Mouse (Mus musculus) hindbrain, embryonic 14.5 days (tissue): ENCODE measurements around the gene Car14. TPM values are rescaled to one million over a fixed set of nuclear protein-coding genes. Genes with fewer than 3 reads are reported as not detected.
"Not testable (repeated sequence)": the region's sequence is repeated elsewhere in the genome, so short reads cannot be mapped to it uniquely, and the experiment has no call there.

Source experiments
- ATAC-seq: fragments of 200-750 bp; cut with Nextera tagmentation; 2 replicates; pipeline ENCODE4 v1.8.0; 2017; ENCODE audit warnings: moderate number of reproducible peaks, mild to moderate bottlenecking, moderate TSS enrichment, moderate library complexity; ENCODE audit not compliant: low FRiP score
- DNase-seq: peaks from one replicate; pipeline ENCODE4 v3.0.0-alpha.2; 2015; ENCODE audit warnings: low spot score
- H3K27ac ChIP-seq: fragments of 300-500 bp; sonication (generic); 2 replicates; pipeline ENCODE4 v1.5.1; 2014; ENCODE audit warnings: mild to moderate bottlenecking, moderate library complexity
- H3K27me3 ChIP-seq: fragments of 300-500 bp; sonication (generic); 2 replicates; pipeline ENCODE4 v1.6.1; 2014; ENCODE audit warnings: mild to moderate bottlenecking, low read length, mixed read lengths; ENCODE audit not compliant: control insufficient read depth, insufficient read depth
- H3K36me3 ChIP-seq: fragments of 300-500 bp; sonication (generic); replicated peaks from 2 replicates; pipeline ENCODE4 v1.6.1; 2014; ENCODE audit not compliant: control insufficient read depth, insufficient read depth
- H3K4me1 ChIP-seq: fragments of 300-500 bp; sonication (generic); replicated peaks from 2 replicates; pipeline ENCODE4 v1.6.1; 2014; ENCODE audit warnings: antibody characterized with exemption, low read length, mixed read lengths; ENCODE audit not compliant: control insufficient read depth, insufficient read depth
- H3K4me2 ChIP-seq: fragments of 300-500 bp; sonication (generic); replicated peaks from 2 replicates; pipeline ENCODE4 v1.6.1; 2014; ENCODE audit warnings: mild to moderate bottlenecking, moderate library complexity
- H3K4me3 ChIP-seq: fragments of 300-500 bp; sonication (generic); replicated peaks from 2 replicates; pipeline ENCODE4 v1.5.1; 2014; ENCODE audit warnings: mild to moderate bottlenecking, low read length
- H3K9ac ChIP-seq: fragments of 300-500 bp; sonication (generic); 2 replicates; pipeline ENCODE4 v1.6.1; 2014
- H3K9me3 ChIP-seq: fragments of 300-500 bp; sonication (generic); 2 replicates; pipeline ENCODE4 v1.6.1; 2016; ENCODE audit warnings: low read length; ENCODE audit not compliant: control insufficient read depth
- WGBS: fragments of 180-500 bp; shearing (Covaris S2); extraction: QIAGEN DNeasy Blood & Tissue Kit; methylation state at CpG from one replicate; pipeline ENCODE4 v1.1.7; 2014; 5-methylcytosine and 5-hydroxymethylcytosine counted together
- polyA plus RNA-seq: library from polyadenylated mRNA; unstranded; fragments of >200 nt; fragmentation: Nextera tagmentation; extraction: Ambion mirVana; gene quantifications from 2 replicates; pipeline ENCODE4 v1.2.1, GENCODE M21; 2014

Gene Car14
- polyA plus RNA-seq, 1 experiment from 2014 or later: 12.1 TPM

DNA sequence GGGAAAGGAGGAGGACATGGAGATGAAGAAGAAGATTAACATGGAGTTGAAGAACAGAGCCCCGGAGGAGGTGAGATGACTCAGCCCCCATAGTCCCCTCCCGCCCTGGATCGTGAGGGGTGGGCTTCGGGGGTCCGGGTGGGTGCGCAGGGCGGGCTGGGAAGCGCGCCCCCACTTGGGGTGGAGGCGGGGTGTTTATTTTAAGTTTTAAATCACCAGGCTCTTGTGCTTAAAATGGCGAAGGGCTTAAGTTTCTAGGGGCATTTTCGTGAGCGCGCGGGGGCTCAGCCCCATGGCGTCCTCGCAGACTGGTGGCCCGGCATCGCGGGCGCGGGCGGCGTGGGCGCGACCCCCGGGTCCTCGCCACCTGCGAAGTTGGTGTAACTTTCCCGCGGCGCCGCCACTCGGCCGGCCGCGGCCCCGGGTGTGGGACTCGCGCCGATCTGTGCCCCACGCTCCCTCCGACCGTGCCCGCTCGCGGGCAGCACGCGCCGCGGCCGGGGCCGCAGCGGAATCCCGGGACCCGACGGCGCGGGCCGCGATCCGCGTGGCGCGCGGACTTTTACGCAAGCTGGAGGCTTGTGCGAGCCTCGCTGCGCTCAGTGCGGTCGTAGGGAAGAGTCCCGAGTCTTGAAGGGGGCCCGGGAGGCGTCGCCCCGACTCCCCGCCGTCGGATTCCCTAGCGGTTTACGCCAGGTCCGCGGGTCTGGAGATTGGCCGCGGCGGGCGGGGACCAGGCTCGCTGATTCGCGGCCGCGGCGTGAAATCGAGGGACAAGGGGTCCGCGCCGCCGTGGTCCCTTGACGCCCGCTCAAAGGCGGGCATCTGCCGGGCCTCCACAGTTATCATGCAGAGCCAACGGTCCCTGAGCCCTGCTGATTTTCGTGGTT is 25.3 kb upstream of the Car14 start:
- Histone ChIP-seq H3K9ac (peak overlapping the region; percentile 63), H3K4me3 (peak overlapping the region; percentile 90), H3K9me3 (no peaks in the 10 kb centered on the region), H3K36me3 (peaks cover 12% of the 10 kb centered on the region), H3K27me3 (no peaks in the 10 kb centered on the region), H3K27ac (peak overlapping the region; percentile 85), H3K4me2 (peak overlapping the region; percentile 73), H3K4me1 (peaks cover 6% of the 10 kb centered on the region)
- ATAC-seq (peak; percentile 1; the same call in 1 of the 2 replicates), DNase-seq (peak; percentile 51)
- under 1% methylated on average over 105 of the region's 105 CpGs for WGBS

DNA sequence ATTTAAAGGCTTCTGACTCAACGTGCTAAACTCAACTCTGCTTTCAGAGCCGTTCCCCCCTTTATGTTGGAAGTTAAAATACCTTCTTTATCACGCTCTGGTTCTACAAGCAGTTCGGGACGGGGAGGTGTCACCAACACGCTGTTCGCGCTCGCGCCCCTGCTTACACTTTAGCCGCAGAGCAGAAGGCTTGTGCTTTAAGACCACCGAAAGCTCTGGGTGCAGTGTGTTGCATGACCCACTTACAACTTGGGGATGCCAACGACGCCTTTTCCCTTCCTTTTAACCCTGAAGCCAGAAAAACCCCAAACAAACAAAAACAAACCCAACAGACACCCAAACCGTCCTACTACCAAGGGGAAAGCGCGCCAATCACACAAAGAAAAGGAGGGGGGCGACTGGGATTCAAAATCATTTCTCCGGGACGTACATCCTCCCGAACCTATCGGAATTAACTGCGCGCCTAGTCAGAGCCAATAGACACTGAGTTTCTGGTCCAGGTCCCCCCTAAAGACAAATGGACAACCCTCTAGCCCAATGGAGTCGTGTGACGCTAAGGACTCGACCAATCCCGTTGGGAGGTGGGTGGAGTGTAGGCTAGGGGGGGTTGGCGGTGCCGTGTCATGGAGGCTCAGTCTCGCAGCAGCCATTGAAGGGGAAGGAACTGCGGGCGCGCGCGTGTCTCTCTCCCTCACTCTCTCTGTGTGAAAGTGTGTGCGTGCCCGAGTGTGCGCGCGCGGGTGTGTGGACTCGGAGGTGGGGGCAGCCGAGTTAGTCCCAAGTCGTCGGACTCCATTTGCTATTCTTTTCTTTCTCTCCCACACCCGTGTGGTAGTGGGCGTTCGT is 24.4 kb upstream of the Car14 start, which contains the start of gene Anp32e:
TSS of gene Anp32e (plus strand) at position 589 of the 846 bp plus-strand sequence.
- Histone ChIP-seq H3K4me1 (peaks cover 6% of the 10 kb centered on the region), H3K9me3 (no peaks in the 10 kb centered on the region), H3K4me3 (peak within 1 kb of the TSS; percentile 90), H3K36me3 (peaks cover 2% of the 10 kb centered on the region), H3K4me2 (peak within 1 kb of the TSS; percentile 73), H3K9ac (peak within 1 kb of the TSS; percentile 63), H3K27ac (peak within 1 kb of the TSS; percentile 85), H3K27me3 (no peaks in the 10 kb centered on the region)
- peak; percentile 100 for ATAC-seq
- peak; percentile 98 for DNase-seq
- WGBS: under 1% methylated on average over 49 of the region's 49 CpGs

DNA sequence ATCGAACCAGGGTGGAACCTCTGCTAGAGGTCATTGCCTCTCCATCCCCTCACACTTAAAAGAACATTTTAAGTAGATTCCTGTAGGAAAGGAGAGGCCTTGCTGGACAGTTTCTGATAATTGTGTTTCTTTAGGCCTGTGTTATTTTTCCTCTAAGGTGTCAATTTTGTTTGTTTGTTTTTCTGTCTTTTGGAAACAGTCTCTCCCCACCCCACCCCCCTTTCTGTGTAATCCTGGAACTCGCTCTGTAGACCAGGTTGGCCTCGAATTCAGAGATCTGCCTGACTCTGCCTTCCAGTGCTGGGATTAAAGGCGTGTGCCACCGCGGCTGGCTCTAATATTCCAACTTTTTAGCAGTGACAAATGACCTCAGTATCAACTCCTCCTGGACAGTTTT is 23.8 kb upstream of the Car14 start:
- Histone ChIP-seq H3K4me1 (peaks cover 6% of the 10 kb centered on the region), H3K27ac (peak overlapping the region; percentile 38; the same call in 1 of the 2 replicates), H3K4me3 (peak overlapping the region; percentile 90), H3K9me3 (no peaks in the 10 kb centered on the region), H3K36me3 (no peaks in the 10 kb centered on the region), H3K4me2 (peak overlapping the region; percentile 68), H3K27me3 (no peaks in the 10 kb centered on the region), H3K9ac (peak overlapping the region; percentile 24; the same call in 1 of the 2 replicates)
- DNase-seq: no peak
- WGBS: 71% methylated on average over 6 of the region's 6 CpGs
- ATAC-seq: no peak

DNA sequence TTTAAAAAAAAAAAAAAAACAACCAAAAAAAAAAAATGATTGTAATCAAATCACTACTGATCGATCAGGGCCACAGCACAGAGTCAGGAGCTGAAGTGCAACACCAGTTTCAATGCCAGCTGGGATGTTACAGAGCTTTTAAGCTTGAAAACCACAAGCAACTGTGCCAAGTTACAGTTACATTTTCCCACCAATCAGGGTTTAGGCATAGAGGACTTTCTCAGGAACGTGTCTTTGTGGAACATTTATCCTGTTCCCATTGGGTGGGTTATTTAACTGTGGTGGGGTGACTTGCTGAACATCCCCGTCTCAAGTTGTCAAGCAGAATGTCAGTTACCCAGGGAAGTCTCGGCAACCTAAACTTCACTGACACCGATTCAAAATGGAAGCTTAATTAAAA is 20.6 kb upstream of the Car14 start:
- Histone ChIP-seq H3K4me2 (no peak overlapping the region), H3K27me3 (no peaks in the 10 kb centered on the region), H3K4me1 (no peaks in the 10 kb centered on the region), H3K9ac (no peak overlapping the region), H3K9me3 (no peaks in the 10 kb centered on the region), H3K36me3 (no peaks in the 10 kb centered on the region), H3K27ac (no peak overlapping the region), H3K4me3 (no peak overlapping the region)
- ATAC-seq (no peak), DNase-seq (no peak)
- WGBS: 90% methylated on average over 5 of the region's 5 CpGs

DNA sequence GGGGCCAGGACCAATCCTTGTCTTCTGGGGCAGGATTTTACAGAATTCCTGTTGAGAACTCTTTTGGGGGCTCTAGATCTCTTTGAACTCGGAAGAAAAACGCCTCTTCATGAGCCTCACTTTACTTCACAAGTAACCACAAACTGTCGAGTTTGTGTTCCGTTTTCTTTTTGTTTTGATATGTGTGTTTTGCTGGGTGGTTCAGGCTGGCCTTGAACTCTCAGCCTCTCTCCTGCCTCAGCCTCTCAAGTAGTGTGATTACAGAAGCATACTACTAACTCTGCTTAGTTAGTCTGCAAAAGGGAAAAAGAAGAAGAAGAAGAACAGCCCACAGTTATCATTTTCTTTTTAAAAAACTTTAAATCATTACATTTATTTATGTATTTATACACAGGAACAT is 19.7 kb upstream of the Car14 start:
- H3K4me1 ChIP-seq: no peaks in the 10 kb centered on the region
- H3K4me3 ChIP-seq: no peak overlapping the region
- H3K4me2 ChIP-seq: no peak overlapping the region
- no peak overlapping the region for H3K27ac ChIP-seq
- no peaks in the 10 kb centered on the region for H3K27me3 ChIP-seq
- H3K36me3 ChIP-seq: no peaks in the 10 kb centered on the region
- ATAC-seq (no peak), DNase-seq (no peak)
- no peak overlapping the region for H3K9ac ChIP-seq
- no peaks in the 10 kb centered on the region for H3K9me3 ChIP-seq
- WGBS: 83% methylated on average over 4 of the region's 4 CpGs

DNA sequence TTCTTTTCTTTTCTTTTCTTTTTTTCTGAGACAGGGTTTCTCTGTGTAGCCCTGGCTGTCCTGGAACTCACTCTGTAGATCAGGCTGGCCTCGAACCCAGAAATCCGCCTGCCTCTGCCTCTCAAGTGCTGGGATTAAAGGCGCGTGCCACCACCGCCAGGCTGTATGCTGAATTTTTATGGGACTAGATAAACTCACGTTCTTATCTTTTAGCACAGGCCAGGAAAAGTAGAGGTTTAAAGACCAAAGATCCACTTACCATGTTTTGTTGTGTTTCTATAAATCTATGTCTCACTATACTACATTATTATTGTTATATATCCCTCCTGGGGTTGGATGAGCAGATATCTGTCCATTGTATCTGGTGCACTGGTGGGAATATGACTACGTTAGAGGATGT is 18.9 kb upstream of the Car14 start:
- H3K27me3 ChIP-seq, ATAC-seq, H3K36me3 ChIP-seq, H3K4me2 ChIP-seq, H3K9me3 ChIP-seq, H3K4me3 ChIP-seq, DNase-seq, H3K9ac ChIP-seq, H3K4me1 ChIP-seq, H3K27ac ChIP-seq: not testable (repeated sequence)
- WGBS: 90% methylated on average over 7 of the region's 7 CpGs

DNA sequence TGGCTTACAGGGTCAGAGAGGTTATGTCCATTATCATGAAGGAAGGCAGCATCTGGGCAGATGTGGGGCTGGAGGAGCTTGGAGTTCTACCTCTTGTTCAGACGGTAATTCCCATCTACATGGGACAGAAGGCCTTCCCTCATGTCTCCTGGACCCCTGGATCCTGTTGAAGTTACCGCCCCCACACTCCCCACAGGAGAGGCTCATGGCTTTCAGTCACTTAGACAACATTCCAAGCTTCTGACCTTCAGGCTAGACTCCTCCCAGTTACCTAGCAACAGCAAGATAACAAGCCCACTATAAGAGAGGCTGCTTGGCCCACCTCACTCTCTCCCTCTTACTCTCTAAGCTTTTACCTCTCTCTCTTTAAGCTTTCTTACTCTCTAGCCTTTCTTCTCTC is 16.0 kb upstream of the Car14 start:
- not testable (repeated sequence) for DNase-seq, H3K4me3 ChIP-seq, H3K9ac ChIP-seq, H3K4me2 ChIP-seq, H3K27ac ChIP-seq, H3K4me1 ChIP-seq, H3K36me3 ChIP-seq, H3K9me3 ChIP-seq, H3K27me3 ChIP-seq, ATAC-seq
- WGBS: 60% methylated on average over 2 of the region's 2 CpGs

DNA sequence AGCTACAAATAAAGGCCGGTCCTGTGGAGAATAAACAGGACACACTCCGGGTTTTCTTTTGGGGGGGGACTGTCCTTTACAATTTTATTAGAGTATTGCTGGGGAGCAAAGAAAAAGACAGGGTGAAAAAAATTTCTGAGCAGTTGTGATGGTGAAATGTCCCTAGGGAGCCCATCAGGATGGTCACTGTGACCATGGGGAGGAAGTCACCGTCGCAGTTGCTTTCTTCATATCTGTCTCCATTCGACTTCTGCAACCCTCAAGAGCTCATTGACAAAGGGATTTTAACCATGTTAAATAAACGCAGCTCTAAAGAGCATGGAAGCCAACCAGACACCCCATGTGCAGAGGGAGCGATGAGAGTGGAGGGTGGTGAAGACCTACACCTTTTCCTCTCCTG is 12.3 kb upstream of the Car14 start:
- H3K9ac ChIP-seq: no peak overlapping the region

DNA sequence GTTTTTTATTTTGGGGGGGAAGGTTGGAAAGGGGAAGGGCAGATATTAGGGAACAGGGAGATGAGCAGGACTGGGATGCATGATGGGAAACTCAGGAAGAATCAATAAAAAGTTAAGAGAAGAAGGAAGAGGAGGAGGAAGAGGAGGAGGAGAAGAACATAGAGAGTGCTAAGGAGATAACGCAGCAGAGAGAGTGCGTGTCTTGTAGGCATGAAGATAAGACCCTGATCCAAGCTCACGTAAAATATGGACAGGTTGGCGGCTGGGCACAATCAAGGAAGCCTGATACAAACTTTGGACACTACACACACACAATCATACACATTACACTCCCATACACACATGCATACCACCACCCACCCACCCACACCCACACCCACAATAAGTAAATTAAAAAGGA is 10.2 kb upstream of the Car14 start:
- H3K9ac ChIP-seq: no peak overlapping the region
- no peaks in the 10 kb centered on the region for H3K27me3 ChIP-seq
- no peaks in the 10 kb centered on the region for H3K36me3 ChIP-seq
- ATAC-seq (no peak), DNase-seq (no peak)
- no peaks in the 10 kb centered on the region for H3K4me1 ChIP-seq
- WGBS: 98% methylated on average over 4 of the region's 4 CpGs
- H3K4me3 ChIP-seq: no peak overlapping the region
- H3K9me3 ChIP-seq: no peaks in the 10 kb centered on the region
- no peak overlapping the region for H3K27ac ChIP-seq
- no peak overlapping the region for H3K4me2 ChIP-seq

More for the DNA sequence above, 12.3 kb upstream of the Car14 start:
- H3K4me3 ChIP-seq: no peak overlapping the region
- H3K9me3 ChIP-seq: no peaks in the 10 kb centered on the region
- no peaks in the 10 kb centered on the region for H3K27me3 ChIP-seq
- H3K4me1 ChIP-seq: no peaks in the 10 kb centered on the region
- no peak overlapping the region for H3K27ac ChIP-seq
- H3K36me3 ChIP-seq: no peaks in the 10 kb centered on the region
- H3K4me2 ChIP-seq: no peak overlapping the region
- ATAC-seq (no peak), DNase-seq (no peak)
- WGBS: 80% methylated on average over 7 of the region's 7 CpGs
